Mouse (Mus musculus): Measurements from ENCODE around the gene RPS10-NUDT3.

Gene RPS10-NUDT3

GRCm38 (mm10) chr17:27610679-27611518, 24.1 kb downstream of the RPS10-NUDT3 start:
- DNase-seq (ENCODE audit: low spot score) = no peak

DNA sequence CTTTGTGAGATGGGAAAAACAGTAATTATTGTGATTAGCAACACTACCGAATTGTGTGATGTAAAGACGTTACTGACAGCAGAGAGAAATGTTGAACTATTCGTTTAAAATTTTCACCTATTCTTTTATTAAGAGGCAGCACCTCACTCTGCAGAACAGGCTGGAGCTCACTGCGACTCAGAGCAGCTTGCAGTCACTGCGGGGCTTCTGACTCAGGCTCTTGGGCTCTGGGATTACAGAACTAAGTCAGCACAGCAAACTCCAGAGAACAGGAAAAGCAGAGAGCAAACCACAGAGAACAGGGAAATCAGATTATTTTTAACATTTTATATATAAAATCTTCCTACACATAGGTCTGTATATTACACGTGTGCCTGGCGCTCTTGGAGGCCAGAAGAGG, 25.4 kb downstream of the RPS10-NUDT3 start:
- no peak for DNase-seq (ENCODE audit: low spot score)

GRCm38 (mm10) chr17:27603522-27604234, 31.3 kb downstream of the RPS10-NUDT3 start:
- DNase-seq (ENCODE audit: low spot score) = no peak

DNA sequence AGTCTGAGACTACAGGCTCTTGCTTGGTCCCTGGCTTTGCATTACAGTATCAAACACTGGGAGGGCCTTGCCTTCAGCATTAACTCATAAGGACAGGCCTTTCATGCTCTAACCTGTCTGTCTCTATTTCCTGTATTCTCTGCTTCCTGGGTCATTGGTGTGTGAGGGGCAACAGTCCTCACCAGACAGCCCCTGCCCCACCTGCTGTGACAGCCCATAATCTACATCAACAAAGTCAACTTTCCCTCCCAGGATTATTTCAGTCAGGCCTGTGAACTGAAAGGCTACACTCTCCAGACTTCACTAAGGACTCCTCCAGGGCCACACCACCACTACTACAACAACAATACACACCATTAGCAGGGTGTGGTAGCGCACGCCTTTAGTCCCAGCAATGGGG, 32.0 kb downstream of the RPS10-NUDT3 start:
- DNase-seq (ENCODE audit: low spot score) = no peak

- DNase-seq (ENCODE audit: low spot score) = no peak
These were observed 34.2 kb downstream of the RPS10-NUDT3 start for GRCm38 (mm10) chr17:27600869-27601268.

DNA sequence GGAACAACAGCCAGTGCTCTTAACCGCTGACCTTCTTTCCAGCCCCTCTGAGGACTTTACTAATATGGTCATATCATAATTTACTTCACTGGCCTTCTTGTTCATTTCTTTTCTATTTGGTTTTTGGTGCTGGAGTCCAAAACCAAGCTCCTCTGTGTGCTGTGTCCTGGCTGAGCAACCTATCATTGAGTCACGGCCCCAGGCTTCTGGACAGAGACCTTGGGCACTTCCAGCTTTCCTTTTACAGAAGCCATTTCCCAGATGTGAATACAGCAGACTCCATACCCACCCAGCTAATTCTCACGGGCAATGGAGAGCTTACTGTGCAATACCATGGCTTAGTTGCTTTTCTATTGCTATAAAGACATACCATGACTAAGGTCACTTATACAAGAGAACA, 34.7 kb downstream of the RPS10-NUDT3 start:
- DNase-seq (ENCODE audit: low spot score) = no peak

GRCm38 (mm10) chr17:27596376-27597190, 38.4 kb downstream of the RPS10-NUDT3 start:
- DNase-seq (ENCODE audit: low spot score) = no peak

GRCm38 (mm10) chr17:27595659-27596375, 39.2 kb downstream of the RPS10-NUDT3 start:
- no peak for DNase-seq (ENCODE audit: low spot score)

DNA sequence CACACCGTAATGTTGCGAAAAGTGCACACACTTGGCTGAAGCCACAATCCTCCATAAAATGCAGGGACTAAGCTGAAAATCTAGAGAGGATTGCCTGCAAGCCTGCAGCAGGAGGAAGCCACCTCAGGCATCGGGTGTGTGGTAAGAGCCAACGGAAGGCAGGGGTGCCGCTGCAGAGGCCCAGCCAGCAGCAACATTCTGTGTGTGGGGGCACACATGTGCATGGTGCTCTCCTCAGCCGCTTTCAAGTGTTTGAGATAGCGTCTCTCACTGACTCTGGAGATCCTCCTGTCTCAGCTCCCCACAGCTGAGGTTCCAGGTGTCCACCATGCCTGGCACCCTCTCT, 42.5 kb downstream of the RPS10-NUDT3 start:
- DNase-seq (ENCODE audit: low spot score) = no peak

- no peak for DNase-seq (ENCODE audit: low spot score)
These were observed 43.0 kb downstream of the RPS10-NUDT3 start for GRCm38 (mm10) chr17:27591826-27592564.

GRCm38 (mm10) chr17:27588231-27588630, 46.8 kb downstream of the RPS10-NUDT3 start:
- no peak for DNase-seq (ENCODE audit: low spot score)

DNA sequence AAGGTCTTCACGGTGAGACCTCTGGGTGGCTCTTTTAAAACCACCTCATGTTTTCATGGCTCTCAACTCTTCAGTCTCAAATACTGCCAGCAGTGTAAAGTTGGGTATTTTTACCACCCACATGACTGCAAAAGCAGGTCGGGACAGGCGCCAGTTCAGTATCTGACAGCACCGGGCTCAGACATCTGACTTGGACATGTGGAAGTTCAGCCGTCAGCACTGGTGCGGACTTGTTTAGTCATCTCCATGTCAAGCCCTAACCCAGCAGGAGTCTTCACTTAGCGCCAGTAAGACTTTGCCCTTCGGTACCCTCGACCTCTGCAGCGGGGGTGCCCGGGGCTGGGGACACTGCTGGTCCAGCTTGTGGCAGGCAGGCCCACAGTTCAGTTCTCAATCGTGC, 47.8 kb downstream of the RPS10-NUDT3 start:
- DNase-seq (ENCODE audit: low spot score) = no peak

DNA sequence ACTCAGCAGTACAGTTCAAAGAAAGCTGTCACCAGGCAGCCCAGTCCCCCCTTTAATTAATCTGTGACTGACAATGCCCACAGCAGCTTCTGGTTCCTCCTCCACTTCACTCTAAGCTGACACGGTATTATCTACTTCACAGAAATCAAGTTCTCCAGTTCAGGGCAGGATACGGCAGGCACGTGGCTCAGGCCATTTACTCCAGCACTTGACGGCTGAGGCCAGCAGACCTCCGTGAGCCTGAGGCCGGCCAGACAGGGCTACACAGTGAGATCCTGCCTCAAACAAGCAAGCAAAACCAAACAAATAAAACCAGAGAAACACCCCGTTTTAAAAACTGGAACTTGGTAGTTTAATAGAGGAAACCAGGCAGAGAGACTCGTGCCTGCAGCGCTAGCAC, 48.4 kb downstream of the RPS10-NUDT3 start:
- no peak for DNase-seq (ENCODE audit: low spot score)

DNA sequence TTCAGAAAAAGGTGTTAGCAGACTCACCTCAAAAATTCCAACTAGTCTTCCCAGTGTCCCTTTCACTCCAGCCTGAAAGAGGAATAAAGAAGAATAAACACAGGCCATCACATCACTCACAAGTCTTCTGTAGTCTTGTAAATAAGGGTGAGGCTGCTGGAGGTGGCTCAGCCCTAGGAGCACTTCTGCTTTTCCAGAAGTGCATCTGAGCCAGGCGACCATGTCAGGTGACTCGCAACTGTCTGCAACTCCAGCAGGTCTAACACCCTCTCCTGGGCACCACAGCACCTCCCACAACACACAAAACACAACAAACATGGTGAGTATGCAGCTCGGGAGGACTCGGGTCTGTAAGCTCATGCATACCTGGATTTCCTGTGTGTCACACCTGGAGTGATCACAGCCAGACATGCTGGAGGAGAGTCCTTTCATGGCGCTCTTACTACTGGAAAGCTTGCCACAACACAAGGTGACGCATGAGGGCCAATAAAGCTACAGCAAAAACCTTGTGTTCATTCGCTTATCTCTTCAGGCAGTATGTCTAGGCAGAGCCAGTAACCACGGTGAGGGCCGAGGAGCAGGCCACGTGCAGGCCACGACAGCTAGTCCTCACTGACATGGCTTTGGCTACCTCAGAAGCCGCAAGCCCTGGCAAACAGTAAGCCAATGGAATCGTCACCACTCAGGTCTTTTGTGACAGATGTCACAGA, 51.7 kb downstream of the RPS10-NUDT3 start:
- DNase-seq (ENCODE audit: low spot score) = no peak

- DNase-seq (ENCODE audit: low spot score) = no peak
These were observed 54.5 kb downstream of the RPS10-NUDT3 start for GRCm38 (mm10) chr17:27580392-27581068.

DNA sequence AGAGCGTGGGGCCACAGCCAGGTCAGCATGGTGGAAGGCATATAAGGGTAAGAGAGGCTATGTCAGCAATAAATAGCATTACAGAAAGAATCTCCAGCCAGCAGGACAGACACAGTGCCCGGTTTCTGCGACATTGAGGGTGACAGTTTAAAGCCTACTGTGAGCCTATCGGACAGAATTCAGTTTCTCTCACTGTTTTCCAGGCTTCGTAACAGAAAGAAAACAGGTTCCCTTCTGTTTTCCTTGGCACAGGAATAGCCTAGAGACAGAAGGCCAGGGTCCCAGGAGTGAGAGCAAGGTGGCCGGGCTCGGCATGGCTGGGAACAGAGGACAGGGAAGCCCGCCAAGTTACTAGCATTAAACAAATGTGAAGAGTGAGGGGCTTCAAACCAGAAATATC, 55.2 kb downstream of the RPS10-NUDT3 start:
- no peak for DNase-seq (ENCODE audit: low spot score)

DNA sequence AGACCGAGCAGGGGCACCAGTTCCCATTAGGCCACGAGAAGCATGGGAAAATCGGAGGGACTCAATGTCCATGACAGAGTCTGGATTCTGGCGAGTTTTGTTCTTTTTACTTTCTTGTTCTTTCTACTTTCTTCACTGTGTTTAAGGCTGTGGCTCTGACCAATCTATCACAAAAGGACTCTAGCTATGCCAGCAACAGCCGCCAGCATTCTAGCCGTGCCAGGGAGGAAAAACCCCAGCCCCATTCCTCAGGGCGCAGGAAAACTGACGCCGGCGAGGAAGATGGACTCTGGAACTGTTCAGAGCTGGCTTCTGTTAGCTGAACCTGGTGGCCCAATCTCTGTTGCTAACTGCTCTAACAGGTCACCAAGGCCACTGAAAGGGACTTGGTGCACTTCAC, 56.5 kb downstream of the RPS10-NUDT3 start:
- no peak for DNase-seq (ENCODE audit: low spot score)

DNA sequence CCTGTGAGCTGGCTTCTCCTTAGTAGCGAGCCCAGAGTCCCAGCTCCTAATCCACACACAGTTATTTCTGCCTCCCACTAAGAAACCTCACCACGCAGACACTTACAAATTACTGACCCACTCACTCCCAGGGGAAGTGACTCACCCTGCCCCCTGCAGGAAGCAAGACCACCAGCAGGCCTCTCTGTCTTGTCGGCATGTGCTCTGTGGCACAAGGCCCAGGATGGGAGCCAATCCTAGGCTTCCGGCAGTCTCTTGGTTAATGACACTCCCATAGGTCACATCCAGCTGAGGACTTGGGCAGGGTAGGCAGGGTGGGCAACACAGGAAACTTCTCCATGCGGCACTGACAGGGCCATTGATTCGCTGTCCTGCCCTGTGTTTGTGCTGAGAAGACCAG, 57.6 kb downstream of the RPS10-NUDT3 start:
- DNase-seq (ENCODE audit: low spot score) = no peak

GRCm38 (mm10) chr17:27576056-27576455, 59.0 kb downstream of the RPS10-NUDT3 start:
- DNase-seq (ENCODE audit: low spot score) = no peak

All from ovary, postnatal 14 days (tissue).